Comparison of ENCODE assay signal across 8 mouse cellular contexts in the genomic region with DNA sequence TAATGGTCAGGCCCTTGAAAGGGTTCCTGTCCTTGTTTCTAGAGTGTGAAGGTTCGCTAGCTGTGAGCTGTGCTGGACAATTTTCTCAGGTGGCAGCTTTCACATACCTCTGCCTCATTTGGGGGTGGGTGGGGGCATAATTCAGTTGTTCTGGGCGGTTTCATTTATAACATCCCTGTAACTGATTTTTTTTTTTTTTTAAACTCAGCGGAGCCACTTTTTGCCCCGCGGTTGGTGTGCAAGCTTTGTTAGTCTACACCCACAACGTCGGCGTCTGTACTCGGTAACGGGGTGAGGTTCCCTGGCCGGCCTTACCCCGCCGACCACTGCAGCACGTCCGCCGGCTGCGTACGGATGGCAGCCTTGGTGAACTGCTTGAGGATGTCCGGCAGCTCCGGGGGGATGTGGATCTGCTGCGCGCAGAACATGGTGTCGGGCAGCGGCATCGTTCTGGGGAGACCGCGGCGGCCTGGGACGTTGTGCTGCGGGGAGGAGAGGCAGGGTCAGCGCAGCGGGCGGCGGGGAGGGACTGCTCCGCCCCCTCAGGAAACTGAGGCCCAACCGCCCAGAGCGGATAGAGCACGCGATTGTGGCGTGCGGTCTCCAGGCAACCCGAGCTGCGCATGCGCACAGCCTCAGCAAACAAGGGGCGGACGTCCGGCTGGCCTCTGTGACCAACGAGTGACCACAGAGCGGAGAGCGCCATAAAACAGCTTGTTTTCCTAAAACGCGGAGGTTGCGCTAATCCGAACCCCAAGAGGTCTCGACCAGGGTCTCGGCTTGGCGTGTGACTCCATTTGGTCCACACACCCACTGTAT. TPM values are rescaled to one million over a fixed set of nuclear protein-coding genes. Genes with fewer than 3 reads are reported as not detected.
DNase-seq lines count a peak whose midpoint lies in the region; ATAC-seq lines count a peak whose summit lies in the region.

Gene Ropn1l (minus strand): TSS at position 640 of the 819 bp plus-strand sequence.

- peak within 1 kb of the TSS; percentile 82 for H3K4me2 ChIP-seq in heart, embryonic 14.5 days (ENCODE audit: low read length)
- peak within 1 kb of the TSS; percentile 96 for H3K4me2 ChIP-seq in liver, embryonic 13.5 days
- peak within 1 kb of the TSS; percentile 74 for H3K4me2 ChIP-seq in stomach, embryonic 16.5 days (ENCODE audit: low read depth, low read length)

- peaks cover 3% of the 10 kb centered on the region in 2 experiments; a peak in 1 of 4 replicates for H3K4me1 ChIP-seq in heart, embryonic 14.5 days (ENCODE audit: control insufficient read depth in 2 of 2, insufficient read depth in 2 of 2, low read length in 2 of 2)
- peaks cover 51% of the 10 kb centered on the region for H3K4me1 ChIP-seq in liver, embryonic 13.5 days (replicated peaks)
- H3K4me1 ChIP-seq in stomach, embryonic 16.5 days (ENCODE audit: control insufficient read depth, insufficient read depth, low read length) = peaks cover 4% of the 10 kb centered on the region; the same call in 1 of the 2 replicates

- peaks cover 21% of the 10 kb centered on the region for H3K36me3 ChIP-seq in heart, embryonic 14.5 days (ENCODE audit: control insufficient read depth, insufficient read depth, low read length)
- H3K36me3 ChIP-seq in liver, embryonic 13.5 days = peaks cover 9% of the 10 kb centered on the region
- H3K36me3 ChIP-seq in stomach, embryonic 16.5 days (ENCODE audit: control insufficient read depth, insufficient read depth, low read length) = 0 out of 2 replicates have a peak, but pooled peaks cover 3% of the 10 kb centered on the region

- H3K9ac ChIP-seq in heart, embryonic 14.5 days (ENCODE audit: low read length) = peak within 1 kb of the TSS; percentile 79
- peak within 1 kb of the TSS; percentile 75 for H3K9ac ChIP-seq in liver, embryonic 13.5 days
- H3K9ac ChIP-seq in stomach, embryonic 16.5 days (ENCODE audit: low read length) = peak within 1 kb of the TSS; percentile 80

- H3K27ac ChIP-seq in heart, embryonic 14.5 days (replicated peaks in 1 of 2; ENCODE audit: control insufficient read depth in 1 of 2, insufficient read depth in 1 of 2, low read depth in 2 of 2, low read length in 2 of 2) = peak within 1 kb of the TSS; percentile 86 to 88
- H3K27ac ChIP-seq in liver, embryonic 13.5 days = peak within 1 kb of the TSS; percentile 75
- H3K27ac ChIP-seq in stomach, embryonic 16.5 days (ENCODE audit: low read length) = peak within 1 kb of the TSS; percentile 84

- WGBS in heart, embryonic 14.5 days = 0% methylated on average over 57 of the region's 57 CpGs
- WGBS in liver, embryonic 13.5 days (ENCODE audit: insufficient replicate concordance) = under 1% methylated on average over 57 of the region's 57 CpGs
- under 1% methylated on average over 57 of the region's 57 CpGs for WGBS in stomach, embryonic 16.5 days

- no peaks in the 10 kb centered on the region for H3K9me3 ChIP-seq in heart, embryonic 14.5 days (ENCODE audit: control insufficient read depth, low read length)
- no peaks in the 10 kb centered on the region for H3K9me3 ChIP-seq in liver, embryonic 13.5 days (replicated peaks)
- no peaks in the 10 kb centered on the region for H3K9me3 ChIP-seq in stomach, embryonic 16.5 days (replicated peaks; ENCODE audit: control insufficient read depth, low read length)

- DNase-seq in CD4-positive helper T cell, adult 2 months (ENCODE audit: low read depth, low spot score) = peak; percentile 81
- peak; percentile 76 for DNase-seq in brain, embryonic 18.5 days (ENCODE audit: low read depth, low spot score)
- peak; percentile 96 for DNase-seq in kidney, postnatal 14 days
- peak; percentile 75 for DNase-seq in liver, embryonic 13.5 days
- DNase-seq in neural tube, embryonic 10.5 days (ENCODE audit: extremely low spot score, low spot score) = peak; percentile 95

- peak; percentile 84 for ATAC-seq in erythroid progenitor cell, adult 5-6 weeks (replicated peaks; ENCODE audit: low FRiP score, poor library complexity, severe bottlenecking)
- peak; percentile 93 for ATAC-seq in heart, embryonic 14.5 days (ENCODE audit: insufficient number of reproducible peaks, insufficient read depth, low FRiP score, low read depth)
- ATAC-seq in liver, embryonic 13.5 days (ENCODE audit: low read depth) = peak; percentile 92
- peak; percentile 97 for ATAC-seq in stomach, embryonic 16.5 days (ENCODE audit: insufficient read depth, low FRiP score)

- H3K27me3 ChIP-seq in heart, embryonic 14.5 days (ENCODE audit: control insufficient read depth, insufficient read depth, low read length) = no peaks in the 10 kb centered on the region
- H3K27me3 ChIP-seq in liver, embryonic 13.5 days = no peaks in the 10 kb centered on the region
- H3K27me3 ChIP-seq in stomach, embryonic 16.5 days (ENCODE audit: control insufficient read depth, insufficient read depth, low read length) = no peaks in the 10 kb centered on the region

- peak within 1 kb of the TSS; percentile 69 to 90 for H3K4me3 ChIP-seq in heart, embryonic 14.5 days (ENCODE audit: control insufficient read depth in 1 of 2, insufficient read depth in 1 of 2, low read depth in 1 of 2, low read length in 2 of 2)
- peak within 1 kb of the TSS; percentile 73 for H3K4me3 ChIP-seq in liver, embryonic 13.5 days (replicated peaks)
- peak within 1 kb of the TSS; percentile 72 for H3K4me3 ChIP-seq in stomach, embryonic 16.5 days (replicated peaks; ENCODE audit: low read length)

RNA-seq across cellular contexts. Expression of gene Ropn1l, which starts in this region (rescaled TPM):
- 7.5 TPM in 1 of 2 replicates, not detected in the other for total RNA-seq in erythroid progenitor cell, adult 5-6 weeks (2015; ENCODE audit: low replicate concordance)
- not detected in 2 replicates for total RNA-seq in erythroid progenitor cell, adult 5-6 weeks (2017; ENCODE audit: low replicate concordance)
- 2.1 and 2.6 TPM in 2 replicates for polyA plus RNA-seq in heart, embryonic 14.5 days (2014; fragmentation: Nextera tagmentation; extraction: Ambion mirVana)
- 2.1 and 2.3 TPM in 2 replicates for polyA plus RNA-seq in liver, embryonic 13.5 days (2015; fragmentation: Nextera tagmentation; extraction: Ambion mirVana)
- 2.2 and 2.3 TPM in 2 replicates for polyA plus RNA-seq in stomach, embryonic 16.5 days (2015; fragmentation: Nextera tagmentation; extraction: Ambion mirVana)

Comparison
In these comparisons a context has a peak if more than half of its experiments do, and no peak if none do; other contexts are left out.
1. Peak in every context shown above with its lines: DNase-seq, ATAC-seq, H3K4me3 ChIP-seq and H3K27ac ChIP-seq.